Mouse (Mus musculus) embryo, embryonic 10 days (tissue): ENCODE data around the gene Casp6.

ENCODE experiments used
- DNase-seq: peaks from one replicate; pipeline ENCODE4 v3.0.0-alpha.2; 2015; ENCODE audit warnings: low spot score

Casp6 gene

DNA sequence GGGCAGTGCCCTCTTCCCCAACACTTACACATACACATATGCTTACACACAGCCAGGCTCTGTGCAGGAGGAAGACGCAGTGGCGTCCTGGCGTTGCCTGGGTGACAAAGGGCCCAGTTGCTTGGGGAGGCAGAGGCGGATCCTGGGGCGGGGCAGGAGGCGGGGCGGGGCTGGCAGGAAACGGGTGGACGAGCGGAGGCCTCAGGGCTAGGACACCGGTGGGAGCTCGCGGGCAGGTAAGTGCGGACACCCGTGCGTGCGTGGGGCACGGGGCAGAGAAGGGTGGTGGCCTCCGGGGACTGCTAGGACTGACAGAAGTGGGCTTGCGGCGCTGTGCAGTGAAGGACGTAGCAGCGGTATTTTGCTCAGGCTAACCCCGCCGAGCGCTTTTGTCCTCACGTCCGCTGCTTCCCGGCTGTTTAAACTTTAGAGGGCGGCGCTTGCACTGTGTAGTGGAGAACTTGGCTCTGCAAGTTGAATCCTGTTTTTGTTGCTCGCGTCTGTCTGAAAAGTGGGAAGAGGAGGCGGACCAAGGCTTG is at the start of gene Casp6:
Gene Casp6, plus strand, starts transcription at position 155 of the 539 bp plus-strand sequence.
- peak; percentile 90 for DNase-seq

DNA sequence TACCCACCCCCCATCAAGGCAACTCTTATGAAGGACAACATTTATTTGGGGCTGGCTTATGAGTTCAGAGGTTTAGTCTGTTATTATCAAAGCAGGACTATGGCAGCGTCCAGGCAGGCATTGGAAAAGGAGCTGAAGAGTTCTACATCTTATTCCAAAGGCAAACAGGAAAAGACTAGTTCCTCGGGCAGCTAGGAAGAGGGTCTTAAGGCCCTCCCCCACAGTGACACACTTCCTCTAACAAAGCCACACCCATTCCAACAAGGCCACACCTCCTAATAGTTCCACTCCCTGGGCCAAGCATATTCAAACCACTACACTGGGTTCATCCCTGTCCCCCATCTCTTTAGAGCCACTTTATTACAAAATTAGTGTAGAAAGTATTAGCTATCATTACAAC is 38.6 kb upstream of the Casp6 start:
- DNase-seq = no peak

DNA sequence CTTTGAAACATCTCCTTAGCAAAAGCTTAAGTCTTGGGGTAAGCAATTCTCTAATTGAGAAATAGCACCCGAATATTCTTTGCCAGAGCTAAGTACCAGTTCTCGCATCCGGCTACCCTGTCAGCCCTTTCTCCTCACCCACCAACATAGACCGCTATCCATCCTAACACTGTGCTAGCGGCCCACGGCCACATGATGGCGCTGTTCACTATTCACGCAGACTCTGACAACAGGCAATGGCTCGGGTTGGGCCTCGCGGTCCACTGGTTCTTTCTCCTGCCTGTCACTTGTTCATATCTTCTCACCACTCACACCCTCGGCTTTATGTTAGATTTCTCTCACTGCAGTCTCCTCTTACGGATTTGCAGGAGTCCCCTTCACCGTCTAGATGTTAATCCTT is 37.5 kb upstream of the Casp6 start:
- peak; percentile 63 for DNase-seq

DNA sequence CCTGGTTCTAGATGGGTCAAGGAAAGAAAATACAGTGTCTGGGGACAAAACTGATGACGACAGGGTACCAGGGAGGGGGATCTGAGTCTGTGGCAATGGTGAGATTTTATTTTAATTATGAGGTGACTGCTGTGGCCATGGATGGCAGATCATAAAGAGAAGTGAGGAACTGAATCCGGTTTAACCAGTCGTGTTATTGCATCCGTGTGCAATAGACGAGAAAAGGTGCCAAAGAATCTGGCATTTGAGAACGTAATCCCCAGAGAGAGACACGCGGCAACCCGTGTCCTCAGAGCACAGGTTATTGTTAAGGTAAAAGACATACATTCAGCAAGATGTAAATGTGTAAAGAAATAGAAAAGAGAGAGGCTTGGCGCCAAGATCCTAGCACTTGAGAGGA is 23.9 kb upstream of the Casp6 start:
- DNase-seq = no peak

DNA sequence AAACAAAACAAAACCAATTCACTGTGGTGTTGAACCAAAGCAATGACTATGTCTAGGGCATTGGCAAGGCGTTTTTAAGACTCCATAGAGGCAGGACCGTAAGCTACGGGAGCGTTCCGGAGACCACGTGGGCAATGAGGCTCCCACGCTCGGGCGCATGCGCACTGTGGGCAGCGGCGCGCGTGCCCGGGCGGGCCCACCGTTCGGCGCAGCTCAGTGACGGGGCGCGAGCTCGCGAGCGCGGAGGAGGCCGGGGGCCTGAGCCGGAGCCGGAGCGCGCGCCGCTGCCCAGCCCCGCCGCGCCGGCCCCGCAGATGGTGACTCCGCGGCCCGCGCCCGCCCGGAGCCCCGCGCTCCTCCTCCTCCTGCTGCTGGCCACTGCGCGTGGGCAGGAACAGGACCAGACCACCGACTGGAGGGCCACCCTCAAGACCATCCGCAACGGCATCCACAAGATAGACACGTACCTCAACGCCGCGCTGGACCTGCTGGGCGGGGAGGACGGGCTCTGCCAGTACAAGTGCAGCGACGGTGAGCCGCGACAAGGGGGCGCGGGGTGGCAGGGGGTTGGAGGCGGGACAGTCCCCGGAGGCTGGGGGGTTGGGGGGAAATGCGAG is 22.7 kb upstream of the Casp6 start, which contains the start of gene Pla2g12a:
Gene Pla2g12a, plus strand, starts transcription at position 202 of the 617 bp plus-strand sequence.
- peak; percentile 93 for DNase-seq

DNA sequence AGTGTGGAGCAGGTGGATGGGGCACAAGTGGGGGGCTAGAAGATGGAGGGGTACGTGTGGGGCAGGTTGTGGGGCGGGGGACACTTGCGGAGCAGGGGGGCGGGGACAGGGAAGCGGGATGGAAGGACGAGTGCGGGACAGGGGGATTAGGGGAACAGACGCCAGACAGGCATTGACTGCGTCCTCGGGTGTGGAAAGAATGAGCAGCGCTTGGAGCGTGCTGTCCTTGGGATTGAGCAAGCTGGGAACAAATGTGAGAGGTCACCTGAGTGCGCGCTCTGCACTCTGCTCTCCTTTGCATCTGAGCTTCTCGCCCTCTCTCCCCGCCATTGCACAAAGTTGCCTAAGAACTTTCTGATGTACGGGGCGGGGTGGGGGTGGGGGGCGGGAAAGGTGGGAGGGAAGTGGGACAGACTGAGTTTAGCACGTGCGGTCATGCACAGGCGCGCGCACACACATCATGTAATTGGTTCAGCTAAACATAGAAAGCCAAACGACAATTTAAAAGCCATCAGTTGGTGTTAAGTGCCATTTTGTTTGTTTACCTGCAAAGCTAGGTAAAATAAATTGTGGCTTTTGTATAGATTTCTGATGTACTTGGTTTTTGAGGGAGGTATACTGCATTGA is 22.0 kb upstream of the Casp6 start:
- DNase-seq = peak; percentile 71

DNA sequence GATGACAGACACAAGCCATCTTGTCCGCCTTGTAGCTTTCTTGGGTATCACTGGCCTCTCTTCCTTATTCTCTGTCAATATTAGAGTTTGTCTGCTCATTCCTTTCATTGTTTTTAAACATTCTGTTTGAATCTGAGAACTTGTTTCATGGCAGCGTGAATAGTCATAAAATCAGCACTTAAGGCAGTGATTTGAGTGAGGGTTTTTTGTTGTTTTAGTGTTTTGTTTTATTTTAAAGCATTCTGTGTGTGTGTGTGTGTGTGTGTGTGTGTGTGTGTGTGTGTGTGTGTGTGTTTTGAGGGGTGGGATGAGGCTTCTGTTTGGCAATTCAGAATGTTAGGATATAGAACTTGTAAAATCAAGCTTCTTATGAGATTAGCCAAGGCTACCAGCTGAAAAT is 21.3 kb upstream of the Casp6 start:
- DNase-seq = no peak

DNA sequence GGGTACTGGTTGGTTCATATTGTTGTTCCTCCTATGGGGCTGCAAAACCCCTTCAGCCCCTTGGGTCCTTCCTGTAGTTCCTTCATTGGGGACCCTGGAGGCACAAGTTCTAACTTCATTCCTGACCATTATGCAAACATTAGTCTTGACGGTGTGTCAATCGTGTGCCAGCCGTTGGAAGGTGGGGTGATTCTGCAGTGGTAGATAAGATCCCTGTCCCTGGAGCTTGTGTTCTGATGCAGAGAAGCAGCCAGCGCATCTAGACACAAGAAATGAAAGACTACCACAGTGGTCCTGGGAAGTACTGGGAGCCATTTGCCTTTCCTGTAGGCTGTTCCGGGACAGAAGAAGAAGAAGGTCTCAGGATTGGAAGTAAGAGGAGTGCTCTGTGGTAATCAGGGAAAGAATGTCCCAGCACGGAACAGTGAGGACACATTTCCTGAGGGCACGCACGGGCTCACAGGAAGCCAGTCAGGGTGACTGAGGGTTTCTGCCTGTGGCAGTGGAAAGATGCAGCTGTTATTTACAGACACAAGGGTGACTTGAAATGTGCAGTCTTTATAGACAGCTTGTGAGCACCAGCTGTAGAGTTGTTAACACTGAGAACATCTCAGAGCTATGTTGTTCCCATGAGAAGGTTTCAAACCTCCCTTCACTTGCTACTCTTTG is 20.2 kb upstream of the Casp6 start:
- no peak for DNase-seq

DNA sequence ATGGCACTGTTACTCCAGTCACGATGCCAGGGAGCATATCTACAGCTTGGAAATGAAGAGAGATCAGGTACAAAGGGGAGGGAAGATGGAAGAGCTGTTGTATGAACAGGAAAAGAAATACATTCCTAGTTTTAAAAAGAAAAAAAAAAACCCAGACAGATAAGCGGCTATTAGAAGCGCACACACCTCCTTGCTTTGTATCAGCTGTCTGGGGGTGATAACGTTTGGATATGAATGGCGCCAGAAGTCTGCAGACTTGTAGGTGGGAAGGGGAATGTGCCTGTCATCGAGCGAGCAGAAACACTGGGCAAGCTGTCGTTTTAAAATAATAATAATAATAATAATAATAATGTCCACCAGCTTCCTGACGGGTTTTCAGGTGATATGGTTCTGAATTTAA is 15.6 kb upstream of the Casp6 start:
- DNase-seq = no peak

DNA sequence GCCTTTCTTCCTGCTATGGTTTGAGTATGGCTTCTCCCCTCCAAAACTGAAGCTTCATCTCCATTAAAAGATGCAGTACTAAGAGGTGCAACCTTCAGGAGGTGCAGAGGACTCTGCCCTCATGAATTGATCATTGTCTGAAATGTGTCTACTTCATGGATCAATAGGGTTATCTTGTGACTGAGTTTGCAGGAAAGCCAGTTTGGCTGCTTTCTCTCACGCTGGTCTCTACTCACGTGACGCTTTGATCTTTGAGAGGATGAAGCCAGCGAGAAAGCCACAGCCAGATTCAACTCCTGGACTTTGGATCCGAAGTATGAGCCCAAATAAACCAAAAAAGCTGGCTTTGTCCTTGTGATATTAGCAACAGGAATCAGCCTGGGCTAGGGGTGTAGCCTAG is 14.8 kb upstream of the Casp6 start:
- DNase-seq = no peak

DNA sequence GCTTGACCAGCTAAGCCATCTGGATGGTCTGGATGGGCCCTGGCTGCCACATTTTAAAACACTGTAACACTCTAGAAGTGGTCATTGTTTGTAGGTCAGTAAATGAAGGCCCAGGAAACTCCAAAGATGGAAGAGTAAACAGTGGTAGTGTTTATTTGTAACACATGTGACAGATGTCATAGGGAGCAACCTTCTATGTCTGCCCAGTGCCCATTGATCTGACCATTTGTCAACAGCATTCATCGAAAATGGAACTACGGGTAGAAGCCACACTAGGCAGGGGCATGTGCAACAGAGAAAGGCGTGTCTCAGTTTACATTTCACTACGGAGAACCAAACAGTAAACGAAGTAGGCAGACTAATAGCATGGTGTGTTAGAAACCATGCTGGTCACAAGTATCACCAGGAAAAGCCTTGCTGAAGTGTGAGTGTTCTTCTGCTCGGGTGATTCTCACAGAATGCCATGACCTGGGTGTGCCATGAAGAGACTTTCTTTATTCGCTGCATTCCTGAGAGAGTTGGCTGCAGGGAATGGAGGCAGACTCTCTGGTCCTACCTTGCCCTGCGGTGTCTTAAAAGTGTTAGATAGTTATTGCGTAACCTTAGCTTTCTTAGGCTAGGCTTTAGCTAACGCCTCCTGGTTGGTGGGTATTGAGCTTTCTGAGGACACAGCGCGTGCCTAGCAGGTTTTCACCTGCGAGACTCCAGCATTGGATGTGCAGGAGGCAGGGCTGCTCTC is 13.3 kb upstream of the Casp6 start:
- DNase-seq = no peak

DNA sequence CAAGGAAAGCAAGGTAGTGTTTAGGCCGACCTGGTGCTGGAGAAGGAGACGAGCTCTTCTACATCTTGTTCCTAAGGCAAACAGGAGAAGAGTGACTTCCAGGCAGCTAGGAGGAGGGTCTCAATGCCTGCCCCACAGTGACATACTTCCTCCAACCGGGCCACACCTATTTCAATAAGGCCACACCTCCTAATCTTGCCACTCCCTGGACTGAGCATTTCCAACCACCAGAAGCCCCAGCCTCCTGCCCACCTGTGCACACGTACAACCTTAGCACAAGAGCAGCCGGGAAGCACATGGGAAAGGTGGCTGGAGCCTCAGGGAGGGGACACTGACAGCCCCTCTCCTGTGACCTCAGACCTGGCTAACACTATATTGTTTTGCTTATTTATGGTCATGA is 9.2 kb upstream of the Casp6 start:
- DNase-seq = no peak

DNA sequence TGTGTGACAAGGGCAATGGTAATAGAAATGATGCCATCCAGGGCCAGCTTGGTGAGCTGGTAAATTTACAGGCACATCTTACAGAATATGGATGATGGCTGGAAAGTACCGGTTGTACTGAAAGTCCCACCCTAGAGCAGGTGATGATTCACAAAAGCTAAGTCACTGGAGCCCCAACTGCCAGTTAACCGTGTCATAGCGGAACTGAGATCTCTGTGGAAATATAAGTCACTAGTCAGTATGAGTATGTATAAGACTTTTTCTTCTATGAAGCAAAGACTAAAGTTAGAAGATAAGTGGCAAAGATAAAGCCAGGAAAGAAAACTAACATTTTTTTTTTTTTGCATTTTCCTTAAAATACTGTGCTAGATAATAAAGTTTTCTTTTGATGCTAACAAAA is 8.1 kb upstream of the Casp6 start:
- DNase-seq = no peak

DNA sequence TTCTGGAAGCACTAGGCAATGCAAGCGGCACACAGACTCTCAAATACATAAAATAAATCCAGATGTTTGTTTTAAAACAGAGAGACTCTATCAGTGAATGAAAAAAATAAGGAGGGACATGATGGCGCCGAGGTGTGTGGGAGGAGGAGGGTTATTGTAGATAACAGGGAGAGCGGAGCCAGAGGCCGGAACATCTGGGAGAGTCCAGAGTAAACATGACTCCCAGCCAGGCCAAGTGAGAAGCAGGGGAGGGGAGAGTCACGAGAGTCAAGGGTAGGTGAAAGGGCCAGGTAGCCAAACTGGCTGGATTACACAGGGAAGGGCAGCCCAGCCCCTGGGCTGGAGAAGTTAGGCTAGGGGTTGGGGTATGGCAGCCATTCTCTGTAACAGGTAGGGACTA is 4.6 kb upstream of the Casp6 start:
- no peak for DNase-seq

DNA sequence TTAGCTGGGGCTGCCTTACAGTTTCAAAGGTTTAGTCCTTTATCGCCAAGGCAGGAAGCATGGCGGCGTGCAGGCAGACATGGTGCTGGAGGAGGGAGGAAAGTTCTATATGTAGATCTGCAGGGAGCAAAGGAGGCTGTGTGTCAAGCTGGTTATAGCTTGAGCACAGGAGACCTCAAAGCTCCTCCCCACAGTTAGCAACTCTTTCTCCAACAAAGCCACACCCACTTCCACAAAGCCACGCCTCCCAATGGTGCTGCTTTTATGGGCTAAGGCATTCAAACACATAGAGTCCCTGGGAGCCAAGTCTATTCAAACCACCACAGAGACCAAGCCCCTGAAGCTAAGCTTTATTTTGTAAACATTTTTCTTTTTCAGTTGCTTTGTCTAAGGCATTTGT is 2.3 kb upstream of the Casp6 start:
- peak; percentile 35 for DNase-seq

DNA sequence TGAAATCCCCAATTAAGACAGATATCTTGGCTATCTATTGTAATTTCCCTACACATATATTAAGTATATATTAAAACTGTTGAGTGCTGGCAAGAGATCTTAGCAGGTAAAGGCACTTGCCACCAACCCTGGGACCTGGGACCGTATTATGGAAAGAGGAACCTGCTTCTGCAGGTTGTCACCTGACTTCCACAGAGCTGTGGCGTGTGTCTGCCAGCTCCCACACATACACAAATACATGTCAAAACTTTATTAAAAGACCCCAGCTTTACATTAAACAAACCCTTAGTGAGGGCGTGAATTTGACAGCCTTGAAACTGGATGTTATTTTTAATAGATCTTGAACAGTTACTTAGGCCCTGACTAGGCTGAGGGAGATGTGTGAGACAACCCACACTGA is 2.1 kb downstream of the Casp6 start:
- no peak for DNase-seq

DNA sequence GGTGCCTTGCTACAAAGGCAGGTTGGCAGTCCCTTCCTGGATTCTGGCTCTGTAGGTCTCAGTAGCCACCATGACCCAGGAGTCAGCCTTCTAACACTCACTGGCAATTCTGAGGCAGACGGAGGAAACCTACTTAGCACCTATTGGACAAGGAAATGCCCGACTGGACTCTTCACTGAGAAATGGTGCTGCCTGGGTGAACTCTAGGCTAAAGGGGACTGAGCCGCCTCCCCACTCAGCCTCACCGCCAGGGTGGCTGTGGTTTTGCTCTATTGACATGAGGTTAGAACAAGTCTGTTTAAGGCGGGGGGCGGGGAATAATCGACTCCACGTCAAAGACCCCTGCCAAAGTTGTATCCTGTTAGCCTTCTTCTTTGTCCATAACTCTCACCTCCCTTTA is 2.6 kb downstream of the Casp6 start:
- no peak for DNase-seq

DNA sequence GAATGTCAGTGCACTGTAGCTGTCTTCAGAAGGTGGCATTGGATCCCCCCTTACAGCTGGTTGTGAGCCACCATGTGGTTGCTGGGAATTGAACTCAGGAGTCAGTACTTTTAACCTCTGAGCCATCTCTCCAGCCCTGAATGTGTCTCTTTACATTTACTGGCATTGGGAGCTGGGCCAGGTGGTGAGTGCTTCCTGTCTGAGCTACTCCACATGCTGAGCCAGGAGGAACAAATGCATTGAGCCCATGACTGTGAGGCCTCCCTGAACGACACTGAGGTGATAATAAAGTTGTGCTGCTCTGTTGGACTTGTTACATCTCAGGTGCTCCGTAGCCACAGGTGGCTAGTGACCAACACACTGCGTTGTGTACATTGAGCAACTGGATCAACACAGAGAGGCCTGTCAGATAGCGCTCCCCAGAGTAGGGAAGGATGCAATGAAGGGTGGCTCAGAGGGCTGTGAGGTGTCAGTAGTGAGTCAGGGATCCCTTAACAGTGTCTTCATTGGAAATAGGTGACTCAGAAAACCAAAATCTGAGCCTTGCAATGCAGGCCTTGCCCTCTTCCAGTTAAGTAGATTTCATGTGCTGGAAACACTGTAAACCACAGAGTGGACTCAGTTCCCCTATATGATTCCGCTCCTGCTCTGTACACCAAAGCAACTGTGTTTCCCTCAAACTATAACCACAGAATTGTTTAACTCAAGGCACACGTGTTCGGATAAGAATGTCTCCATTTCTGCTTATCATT is 3.3 kb downstream of the Casp6 start:
- no peak for DNase-seq

DNA sequence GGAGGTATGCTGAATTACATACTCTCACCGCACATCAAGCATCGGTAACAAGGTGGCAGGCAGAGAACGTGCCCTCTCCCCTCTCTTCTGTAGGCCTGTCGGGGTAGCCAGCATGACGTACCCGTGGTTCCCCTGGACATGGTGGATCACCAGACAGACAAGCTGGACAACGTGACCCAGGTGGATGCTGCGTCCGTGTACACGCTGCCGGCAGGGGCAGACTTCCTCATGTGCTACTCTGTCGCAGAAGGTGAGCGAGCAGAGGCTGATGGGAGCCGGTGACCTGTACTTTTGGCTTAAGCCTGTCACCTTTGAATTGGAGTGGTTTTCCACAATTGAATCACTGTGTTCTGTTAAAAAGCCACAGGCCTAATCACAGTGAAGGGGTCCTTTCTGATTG is 10.8 kb downstream of the Casp6 start:
- DNase-seq = no peak

DNA sequence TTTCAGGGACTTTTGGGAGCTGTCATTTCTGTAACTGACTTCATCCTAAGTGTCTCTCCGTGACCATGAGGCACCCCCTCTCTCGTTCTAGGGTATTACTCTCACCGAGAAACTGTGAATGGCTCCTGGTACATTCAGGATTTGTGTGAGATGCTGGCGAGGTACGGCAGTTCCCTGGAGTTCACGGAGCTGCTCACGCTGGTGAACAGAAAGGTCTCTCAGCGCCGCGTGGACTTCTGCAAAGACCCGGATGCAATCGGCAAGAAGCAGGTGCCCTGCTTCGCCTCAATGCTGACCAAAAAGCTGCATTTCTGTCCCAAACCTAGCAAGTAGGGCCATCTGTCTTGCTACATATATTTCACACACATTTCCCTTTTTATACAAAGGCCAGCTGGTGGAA is 12.0 kb downstream of the Casp6 start:
- no peak for DNase-seq

DNA sequence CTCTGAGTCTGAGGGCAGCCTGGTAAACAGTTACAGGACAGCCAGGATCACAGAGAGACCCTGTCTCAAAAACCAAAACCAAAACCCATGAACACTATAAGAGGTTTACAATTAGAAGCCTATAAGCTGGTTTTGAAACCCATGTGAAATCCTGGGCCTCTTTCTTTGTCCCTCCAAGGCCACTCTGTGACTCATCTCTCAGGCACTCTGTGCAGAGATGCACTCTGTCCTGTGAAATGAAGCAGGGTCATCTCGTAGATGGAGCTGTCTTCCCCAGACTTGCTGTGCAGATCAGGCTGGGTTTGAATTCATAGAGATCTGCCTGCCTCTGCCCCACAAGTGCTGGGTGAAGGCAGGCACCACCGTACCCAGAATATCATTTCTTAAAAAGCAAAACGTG is 16.2 kb downstream of the Casp6 start:
- DNase-seq = no peak

DNA sequence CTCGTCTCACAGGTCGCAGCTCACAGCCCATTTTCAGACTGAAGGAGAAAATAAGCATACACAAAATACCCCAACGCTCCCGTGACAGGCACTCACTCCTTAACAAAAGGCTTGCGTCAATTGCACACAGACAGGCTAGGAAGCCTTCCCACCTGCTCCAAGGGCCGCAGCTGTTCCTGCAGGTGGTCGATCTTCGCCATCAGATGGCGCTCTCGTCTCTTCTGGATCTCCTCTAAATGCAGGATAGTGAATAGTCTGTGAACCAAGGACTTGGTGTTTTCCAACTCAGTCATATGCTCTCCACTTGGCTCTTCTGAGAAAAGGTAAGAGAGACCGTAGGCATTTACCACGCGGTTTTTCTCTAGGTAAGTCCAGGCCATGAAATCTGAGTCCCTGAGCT is 17.2 kb downstream of the Casp6 start:
- peak; percentile 83 for DNase-seq
